ENCODE assay signal across 9 mouse cellular contexts in genomic region chr7:46554003-46554402, GRCm38 (mm10).
DNase-seq lines count a peak whose midpoint lies in the region; ATAC-seq and TF ChIP-seq lines count a peak whose summit lies in the region.
"Had no signal": no experiment of that assay in that cellular context is flagged by ENCODE, and none has a peak within 500 bp of the region (broad histone marks: within the 10 kb centered on the region; RNA-seq: fewer than 3 reads in every experiment).

No protein-coding gene starts in this region.

- no peak overlapping the region for H3K4me3 ChIP-seq in hindbrain, embryonic 10.5 days
- H3K4me3 ChIP-seq in hindbrain, embryonic 13.5 days, result no peak overlapping the region
- no peak overlapping the region for H3K4me3 ChIP-seq in heart, embryonic 15.5 days
- H3K4me3 ChIP-seq in lung, embryonic 16.5 days (ENCODE audit: low read length), result no peak overlapping the region
- H3K4me3 ChIP-seq in left cerebral cortex, adult 2 months, result no peak overlapping the region
- H3K4me3 ChIP-seq: neural tube, embryonic 12.5 days had no signal

- 0 out of 2 replicates have a peak overlapping the region, but pooled peaks have one; percentile 47 for H3K27ac ChIP-seq in hindbrain, embryonic 10.5 days
- H3K27ac ChIP-seq in hindbrain, embryonic 13.5 days, result no peak overlapping the region; the same call in 1 of the 2 replicates
- H3K27ac ChIP-seq in heart, embryonic 15.5 days, result no peak overlapping the region
- peak overlapping the region; percentile 56 for H3K27ac ChIP-seq in lung, embryonic 16.5 days (ENCODE audit: low read length)
- no peak overlapping the region for H3K27ac ChIP-seq in left cerebral cortex, adult 2 months
- H3K27ac ChIP-seq: neural tube, embryonic 12.5 days had no signal

- no peak for ATAC-seq in hindbrain, embryonic 13.5 days (ENCODE audit: low FRiP score)
- ATAC-seq in heart, embryonic 15.5 days (replicated peaks; ENCODE audit: insufficient number of reproducible peaks, insufficient read depth, low FRiP score, low read depth), result peak; percentile 49; the same call in 1 of the 2 replicates
- ATAC-seq in lung, embryonic 16.5 days (ENCODE audit: low read depth), result peak; percentile 71

- H3K4me2 ChIP-seq in hindbrain, embryonic 13.5 days, result no peak overlapping the region
- no peak overlapping the region for H3K4me2 ChIP-seq in heart, embryonic 15.5 days
- H3K4me2 ChIP-seq in lung, embryonic 16.5 days (ENCODE audit: low read depth, low read length), result peak overlapping the region; percentile 26; the same call in 1 of the 2 replicates
- H3K4me2 ChIP-seq: neural tube, embryonic 12.5 days had no signal

- no peaks in the 10 kb centered on the region for H3K36me3 ChIP-seq in hindbrain, embryonic 10.5 days
- H3K36me3 ChIP-seq in hindbrain, embryonic 13.5 days, result no peaks in the 10 kb centered on the region
- H3K36me3 ChIP-seq in heart, embryonic 15.5 days, result no peaks in the 10 kb centered on the region
- H3K36me3 ChIP-seq in lung, embryonic 16.5 days (ENCODE audit: control insufficient read depth, insufficient read depth, low read length), result no peaks in the 10 kb centered on the region
- H3K36me3 ChIP-seq: neural tube, embryonic 12.5 days had no signal

- DNase-seq in hindbrain, embryonic 10.5 days (ENCODE audit: low spot score), result no peak
- DNase-seq in adrenal gland, adult (ENCODE audit: inconsistent age in 2 of 2, low spot score in 1 of 2), result peak; percentile 63 to 91
- DNase-seq in B cell, adult 2 months, result no peak
- DNase-seq in left cerebral cortex, adult 2 months (ENCODE audit: extremely low spot score in 1 of 2, low spot score in 2 of 2), result no peak
- no peak for DNase-seq in layer of hippocampus, postnatal 36 days

- H3K9ac ChIP-seq in hindbrain, embryonic 13.5 days, result no peak overlapping the region
- no peak overlapping the region for H3K9ac ChIP-seq in heart, embryonic 15.5 days
- H3K9ac ChIP-seq in lung, embryonic 16.5 days (ENCODE audit: low read length), result no peak overlapping the region
- H3K9ac ChIP-seq: neural tube, embryonic 12.5 days had no signal

- whole genome bisulfite sequencing in hindbrain, embryonic 10.5 days, result 65% methylated on average over 7 of the region's 7 CpGs
- WGBS in hindbrain, embryonic 13.5 days, result 38% methylated on average over 7 of the region's 7 CpGs
- 46% methylated on average over 7 of the region's 7 CpGs for WGBS in heart, embryonic 15.5 days
- 11% methylated on average over 7 of the region's 7 CpGs for WGBS in lung, embryonic 16.5 days

- no peaks in the 10 kb centered on the region for H3K9me3 ChIP-seq in hindbrain, embryonic 10.5 days
- H3K9me3 ChIP-seq in hindbrain, embryonic 13.5 days, result no peaks in the 10 kb centered on the region
- no peaks in the 10 kb centered on the region for H3K9me3 ChIP-seq in heart, embryonic 15.5 days (replicated peaks)
- H3K9me3 ChIP-seq in lung, embryonic 16.5 days (ENCODE audit: control insufficient read depth, low read length), result no peaks in the 10 kb centered on the region
- H3K9me3 ChIP-seq: neural tube, embryonic 12.5 days had no signal

- no peak for TF ChIP-seq CTCF in left cerebral cortex, adult 2 months (IDR thresholded peaks at IDR 0.05)

- H3K27me3 ChIP-seq in hindbrain, embryonic 10.5 days (ENCODE audit: insufficient read depth, poor library complexity, severe bottlenecking), result no peaks in the 10 kb centered on the region
- no peaks in the 10 kb centered on the region for H3K27me3 ChIP-seq in hindbrain, embryonic 13.5 days
- no peaks in the 10 kb centered on the region for H3K27me3 ChIP-seq in heart, embryonic 15.5 days
- H3K27me3 ChIP-seq in lung, embryonic 16.5 days (ENCODE audit: control insufficient read depth, insufficient read depth, low read depth, low read length), result no peaks in the 10 kb centered on the region
- H3K27me3 ChIP-seq: neural tube, embryonic 12.5 days had no signal

- intact Hi-C loops in left cerebral cortex, adult 2 months (cut with DNase I), result no loop called here

- peaks cover 50% of the 10 kb centered on the region for H3K4me1 ChIP-seq in hindbrain, embryonic 10.5 days (replicated peaks)
- peaks cover 70% of the 10 kb centered on the region for H3K4me1 ChIP-seq in hindbrain, embryonic 13.5 days (replicated peaks)
- peaks cover 5% of the 10 kb centered on the region; the same call in 1 of the 2 replicates for H3K4me1 ChIP-seq in heart, embryonic 15.5 days (replicated peaks)
- H3K4me1 ChIP-seq in lung, embryonic 16.5 days (replicated peaks; ENCODE audit: control insufficient read depth, insufficient read depth, low read length), result peaks cover 35% of the 10 kb centered on the region

Comparison
In these comparisons a context has a peak if more than half of its experiments do, and no peak if none do; other contexts are left out.
1. H3K27ac ChIP-seq: peak in hindbrain, embryonic 10.5 days (single experiment) and lung, embryonic 16.5 days (single experiment); none in hindbrain, embryonic 13.5 days (single experiment), heart, embryonic 15.5 days (single experiment) and left cerebral cortex, adult 2 months (single experiment).
2. DNase-seq: peak in adrenal gland, adult (2 of 2); none in hindbrain, embryonic 10.5 days (single experiment), B cell, adult 2 months (0 of 2), left cerebral cortex, adult 2 months (0 of 2) and layer of hippocampus, postnatal 36 days (0 of 2).